24 mouse cellular contexts compared by ENCODE assay signal in the genomic region with DNA sequence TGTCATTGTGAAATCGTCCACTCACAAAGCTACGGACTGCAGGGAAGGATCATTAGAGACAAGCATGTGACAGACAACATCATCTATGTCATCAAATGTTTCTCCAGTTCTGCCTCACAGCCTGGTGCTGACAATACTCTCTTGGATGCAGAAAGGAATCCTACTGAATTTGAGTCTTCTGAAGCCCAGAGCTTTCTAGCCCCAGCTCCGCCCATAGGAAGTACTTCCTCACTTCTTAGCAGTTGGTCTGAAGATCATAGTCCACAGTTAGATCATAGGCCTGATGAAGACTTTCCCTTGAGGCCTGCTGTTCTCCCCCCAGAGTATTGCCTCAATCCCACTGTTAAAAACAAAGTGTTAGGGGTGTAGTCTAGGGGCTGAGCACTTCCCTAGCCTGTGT. TPM values are rescaled to one million over a fixed set of nuclear protein-coding genes. Genes with fewer than 3 reads are reported as not detected.
DNase-seq lines count a peak whose midpoint lies in the region; TF ChIP-seq lines count a peak whose summit lies in the region.
"Had no signal": no experiment of that assay in that cellular context is flagged by ENCODE, and none has a peak within 500 bp of the region (broad histone marks: within the 10 kb centered on the region; RNA-seq: fewer than 3 reads in every experiment).

No protein-coding gene starts in this region.

- TF ChIP-seq RAD21 in CH12.LX (IDR thresholded peaks at IDR 0.05; ENCODE audit: low read depth, low read length), result no peak

- no peaks in the 10 kb centered on the region for H3K36me3 ChIP-seq in CH12.LX (replicated peaks in 1 of 2; ENCODE audit: control insufficient read depth in 1 of 2, insufficient read depth in 1 of 2, low read length in 1 of 2)
- H3K36me3 ChIP-seq: heart, embryonic 13.5 days; kidney, embryonic 15.5 days; limb, embryonic 13.5 days; lung, embryonic 15.5 days; midbrain, embryonic 10.5 days; neural tube, embryonic 13.5 days had no signal

- peaks cover 12 to 41% of the 10 kb centered on the region in 2 experiments for H3K4me1 ChIP-seq in CH12.LX (ENCODE audit: control insufficient read depth in 1 of 2, insufficient read depth in 2 of 2)

- no peak for TF ChIP-seq POLR2A in CH12.LX (IDR thresholded peaks at IDR 0.05; ENCODE audit: low read depth, low read length)

- H3K27ac ChIP-seq in CH12.LX (ENCODE audit: insufficient read depth, low read depth), result 0 out of 2 replicates have a peak overlapping the region, but pooled peaks have one; percentile 16
- H3K27ac ChIP-seq: gastrocnemius, adult 2 months; heart, embryonic 13.5 days; kidney, embryonic 15.5 days; layer of hippocampus, adult 2 months; limb, embryonic 13.5 days; lung, embryonic 15.5 days; midbrain, embryonic 10.5 days; neural tube, embryonic 13.5 days had no signal

- no peaks in the 10 kb centered on the region for H3K79me2 ChIP-seq in CH12.LX (replicated peaks; ENCODE audit: control insufficient read depth, extremely low read depth, insufficient read depth, poor library complexity, severe bottlenecking)

- dilution Hi-C loops in CH12.LX (cut with MboI; ENCODE audit: extremely low pct_ligation_motif_present, extremely low pct_unique_long_range_greater_than_20kb, low sequenced_read_pairs), result no loop called here

- no peak for TF ChIP-seq CTCF in CH12.LX (conservative IDR thresholded peaks at IDR 0.05 in 1 of 2, IDR thresholded peaks at IDR 0.05 in 1 of 2; ENCODE audit: low read depth in 2 of 2, low read length in 2 of 2)

- no peak overlapping the region for H3K4me3 ChIP-seq in CH12.LX (replicated peaks in 1 of 3; ENCODE audit: low read depth in 2 of 3, low read length in 2 of 3, poor library complexity in 1 of 3)
- H3K4me3 ChIP-seq: erythroblast, embryonic 14.5 days; gastrocnemius, adult 2 months; heart, embryonic 13.5 days; kidney, embryonic 15.5 days; layer of hippocampus, adult 2 months; limb, embryonic 13.5 days; lung, embryonic 15.5 days; midbrain, embryonic 10.5 days; myocyte; neural tube, embryonic 13.5 days had no signal

- no peak overlapping the region for H3K4me2 ChIP-seq in CH12.LX (ENCODE audit: insufficient read depth, low read depth, poor library complexity, severe bottlenecking)
- H3K4me2 ChIP-seq: heart, embryonic 13.5 days; kidney, embryonic 15.5 days; limb, embryonic 13.5 days; liver, embryonic 11.5 days; lung, embryonic 15.5 days; neural tube, embryonic 13.5 days had no signal

- H3K9ac ChIP-seq in CH12.LX (ENCODE audit: insufficient read depth, low read depth), result no peak overlapping the region
- H3K9ac ChIP-seq: heart, embryonic 13.5 days; kidney, embryonic 15.5 days; limb, embryonic 13.5 days; lung, embryonic 15.5 days; neural tube, embryonic 13.5 days had no signal

- H3K27me3 ChIP-seq in CH12.LX (replicated peaks), result no peaks in the 10 kb centered on the region
- H3K27me3 ChIP-seq: heart, embryonic 13.5 days; kidney, embryonic 15.5 days; limb, embryonic 13.5 days; lung, embryonic 15.5 days; neural tube, embryonic 13.5 days had no signal

- no peak for TF ChIP-seq EP300 in CH12.LX (IDR thresholded peaks at IDR 0.05; ENCODE audit: low read length)

- H3K9me3 ChIP-seq in CH12.LX (replicated peaks; ENCODE audit: low read length), result peaks cover 4% of the 10 kb centered on the region
- H3K9me3 ChIP-seq: heart, embryonic 13.5 days; kidney, embryonic 15.5 days; limb, embryonic 13.5 days; lung, embryonic 15.5 days; midbrain, embryonic 10.5 days; neural tube, embryonic 13.5 days had no signal

- in situ Hi-C loops in CH12.LX (cut with MboI; ENCODE audit: low pct_ligation_motif_present, low pct_unique_long_range_greater_than_20kb, low sequenced_read_pairs), result no loop called here

- peak; percentile 26 for DNase-seq in thymus, postnatal 0 days (ENCODE audit: low spot score)
- DNase-seq in thymus, adult 18-20 months, result no peak
- DNase-seq in CH12.LX (ENCODE audit: extremely low read depth) (no peak), MN1 (ENCODE audit: low spot score) (no peak)
- peak; percentile 69 for DNase-seq in induced T-regulatory cell, adult 2 months (ENCODE audit: low read depth)
- DNase-seq in layer of hippocampus, postnatal 10 days (ENCODE audit: low spot score in 2 of 2), result no peak
- DNase-seq in urinary bladder, postnatal 36 days (ENCODE audit: low spot score in 2 of 2), result no peak
- DNase-seq: adrenal gland, postnatal 10 days; cerebellum, adult 9-10 months; gastrocnemius, adult 2 months; heart, postnatal 10 days; kidney, adult 18-20 months; kidney, postnatal 25 days; thymus, postnatal 36 days had no signal

TF ChIP-seq in CH12.LX, 34 proteins besides CTCF, POLR2A, EP300 and RAD21:
- no peak for TF ChIP-seq PAX5 (IDR thresholded peaks at IDR 0.05; ENCODE audit: low read length)
- no peak for TF ChIP-seq ZKSCAN1 (IDR thresholded peaks at IDR 0.05; ENCODE audit: borderline replicate concordance, low read depth, low read length)
- no peak for TF ChIP-seq MAX (IDR thresholded peaks at IDR 0.05; ENCODE audit: low read length)
- TF ChIP-seq MYC (IDR thresholded peaks at IDR 0.05; ENCODE audit: low read depth, low read length), result no peak
- no peak for TF ChIP-seq GABPA (IDR thresholded peaks at IDR 0.05; ENCODE audit: insufficient replicate concordance, low read depth, low read length)
- TF ChIP-seq TCF12 (IDR thresholded peaks at IDR 0.05; ENCODE audit: low read depth, low read length), result no peak
- no peak for TF ChIP-seq MAZ (IDR thresholded peaks at IDR 0.05; ENCODE audit: low read depth, low read length)
- TF ChIP-seq IRF4 (IDR thresholded peaks at IDR 0.05; ENCODE audit: low read depth, low read length), result no peak
- TF ChIP-seq USF2 (conservative IDR thresholded peaks at IDR 0.05; ENCODE audit: low read depth, low read length), result no peak
- TF ChIP-seq BHLHE40 (IDR thresholded peaks at IDR 0.05; ENCODE audit: low read depth, low read length), result no peak
- TF ChIP-seq TBP (conservative IDR thresholded peaks at IDR 0.05; ENCODE audit: low read depth, low read length), result no peak
- no peak for TF ChIP-seq SMC3 (IDR thresholded peaks at IDR 0.05; ENCODE audit: low read depth, low read length)
- no peak for TF ChIP-seq MXI1 (IDR thresholded peaks at IDR 0.05; ENCODE audit: low read depth, low read length)
- TF ChIP-seq NRF1 (IDR thresholded peaks at IDR 0.05; ENCODE audit: low read depth, low read length), result no peak
- no peak for TF ChIP-seq KAT2A (IDR thresholded peaks at IDR 0.05; ENCODE audit: insufficient replicate concordance, low read length)
- no peak for TF ChIP-seq SIN3A (IDR thresholded peaks at IDR 0.05; ENCODE audit: low read length)
- no peak for TF ChIP-seq JUND (conservative IDR thresholded peaks at IDR 0.05; ENCODE audit: low read depth, low read length)
- no peak for TF ChIP-seq UBTF (IDR thresholded peaks at IDR 0.05; ENCODE audit: low read depth, low read length)
- TF ChIP-seq JUN (IDR thresholded peaks at IDR 0.05; ENCODE audit: insufficient read depth, low read depth, low read length), result no peak

RNA-seq across cellular contexts. Expression of a gene that starts 47.1 kb away (rescaled TPM):
- 13.2 and 13.3 TPM in 2 replicates for polyA plus RNA-seq in thymus, postnatal 0 days (2015; fragmentation: Nextera tagmentation; extraction: Ambion mirVana)
- total RNA-seq in CH12.LX (2012; rRNA removed) (13.9 and 14.2 TPM in 2 replicates), CH12.LX (2014; rRNA removed) (10.4 and 12.9 TPM in 2 replicates)
- 11.0 and 11.2 TPM in 2 replicates for polyA plus RNA-seq in CH12.LX (2012; ENCODE audit: insufficient read length, low read depth)
- total RNA-seq in layer of hippocampus, postnatal 10 days (2021), result 10 to 100 TPM; 15.6 to 18.9 TPM

Comparison
In these comparisons a context has a peak if more than half of its experiments do, and no peak if none do; other contexts are left out.
1. DNase-seq: peak in thymus, postnatal 0 days (single experiment) and induced T-regulatory cell, adult 2 months (single experiment); none in thymus, adult 18-20 months (0 of 2), CH12.LX (single experiment), layer of hippocampus, postnatal 10 days (0 of 2), urinary bladder, postnatal 36 days (0 of 2) and MN1 (single experiment).